Mouse (Mus musculus): ENCODE measurements around the gene Card6.

Card6 gene

DNA sequence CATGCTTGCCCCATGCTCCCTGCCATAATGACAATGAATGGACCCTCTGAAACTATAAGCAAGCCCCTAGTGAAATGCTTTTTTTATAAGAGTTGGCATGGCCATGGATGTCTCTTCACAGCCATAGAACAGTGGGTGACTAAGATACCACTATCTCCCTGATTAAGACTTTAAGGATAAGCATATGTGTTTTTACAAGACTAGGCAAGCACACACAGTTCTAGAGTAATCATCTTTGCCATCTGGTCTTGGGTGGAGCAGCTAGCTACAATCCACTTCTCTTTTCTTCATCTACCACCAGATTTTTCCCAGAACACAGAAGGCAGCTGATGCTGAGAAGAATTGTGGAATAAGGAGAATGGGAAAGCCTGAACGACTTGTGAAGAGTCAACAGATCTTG, 27.1 kb downstream of the Card6 start:
- no peak for DNase-seq

- peak; percentile 13 to 39 for DNase-seq
Observed at GRCm38 (mm10) chr15:5068801-5069518, 39.4 kb downstream of the Card6 start.

DNA sequence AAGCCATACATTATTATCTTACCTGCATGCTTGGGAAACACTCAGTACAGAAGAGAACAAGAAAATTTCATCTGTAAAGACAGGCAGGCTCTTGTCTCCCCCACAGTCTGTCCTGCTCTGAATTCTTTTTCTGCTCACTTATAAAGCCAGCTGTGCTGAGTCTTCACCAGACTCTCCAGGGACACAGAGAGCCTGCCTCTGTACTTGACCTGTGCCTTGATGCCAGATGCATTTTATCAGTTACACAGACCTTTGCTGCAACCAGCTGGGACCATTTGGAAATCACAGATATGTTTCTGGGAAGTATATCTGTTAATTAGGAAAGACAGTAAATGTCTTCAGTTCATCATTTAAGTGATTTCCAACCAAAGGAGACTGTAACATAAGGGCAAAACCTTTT, 44.7 kb downstream of the Card6 start, which contains the start of gene C7:
Gene C7 (minus strand): TSS at position 106 of the 400 bp plus-strand sequence.
- DNase-seq = peak; percentile 18 to 38

Measured in lung, adult 18-20 months (tissue).